Mouse (Mus musculus) ovary, postnatal 10 days (tissue): Measurements from ENCODE around the gene Mboat2.

ENCODE experiments used
- DNase-seq: peaks from one replicate; pipeline ENCODE4 v3.0.0; 2022; ENCODE audit warnings: low spot score

Mboat2 gene

DNA sequence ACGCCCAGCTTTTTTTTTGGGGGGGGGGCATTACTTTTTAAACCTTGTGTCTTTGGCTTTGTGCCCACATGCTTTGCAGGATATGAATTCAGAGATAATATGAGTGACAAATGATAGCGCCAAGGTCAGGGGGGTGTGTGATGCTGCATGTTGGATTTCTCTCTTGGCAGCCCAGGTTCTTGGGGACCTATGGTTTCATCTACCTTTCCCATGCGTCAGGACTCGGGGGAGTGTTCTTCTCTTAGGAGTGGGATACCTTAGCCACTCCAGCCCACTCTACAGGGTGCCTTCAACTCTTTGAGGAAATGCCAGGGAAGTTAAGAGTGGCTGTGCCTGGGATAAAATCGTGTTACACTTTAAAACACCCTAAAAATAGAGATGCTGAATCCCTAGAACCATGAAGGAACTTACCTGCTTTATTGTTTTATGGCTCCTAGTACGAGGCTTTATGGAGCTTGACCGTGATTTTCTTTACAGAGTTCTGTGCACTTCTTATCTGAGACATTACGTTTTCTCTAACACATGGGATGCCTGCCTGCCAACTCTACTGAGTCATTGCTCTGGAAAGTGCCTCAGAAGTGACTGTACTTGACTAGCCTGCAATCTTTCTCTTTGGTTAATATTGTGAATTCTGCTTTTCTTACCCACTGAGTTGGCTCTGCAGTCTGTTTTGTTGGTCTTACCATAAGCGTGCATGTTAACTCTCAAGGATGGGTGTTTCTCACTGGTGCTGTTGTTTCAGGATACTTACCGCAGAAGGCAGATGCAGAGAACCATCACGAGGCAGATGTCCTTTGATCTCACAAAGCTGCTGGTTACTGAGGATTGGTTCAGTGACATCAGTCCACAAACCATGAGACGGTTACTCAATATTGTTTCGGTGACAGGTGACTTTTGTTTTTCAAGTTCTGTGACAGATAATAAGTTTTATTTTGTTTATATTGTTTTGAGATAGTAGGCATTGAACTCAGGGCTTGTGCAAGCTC, 182.2 kb downstream of the Mboat2 start:
- DNase-seq: no peak
